Mouse (Mus musculus) megakaryocyte-erythroid progenitor cell, adult 5-6 weeks (primary cell): ENCODE measurements around the gene Cldn15. TPM values are rescaled to one million over a fixed set of nuclear protein-coding genes. Genes with fewer than 3 reads are reported as not detected.
A peak's percentile ranks its signal among the peaks of the same experiment; 100 is the strongest.
"Not testable (repeated sequence)": the region's sequence is repeated elsewhere in the genome, so short reads cannot be mapped to it uniquely, and the experiment has no call there.

Source experiments
- ATAC-seq: replicated peaks from 2 replicates; pipeline ENCODE4 v1.8.0; 2016; ENCODE audit warnings: mild to moderate bottlenecking, inconsistent platforms; ENCODE audit not compliant: severe bottlenecking, poor library complexity, low FRiP score, low TSS enrichment
- total RNA-seq, 2 experiments: library from RNA; stranded (forward) in 1 of 2; stranded (reverse) in 1 of 2; fragments of 200-1000, 215-1000 nt in 1 of 2; fragments of >200 nt in 1 of 2; fragmentation: Nextera tagmentation in 1 of 2; gene quantifications; 2 replicates each; pipeline ENCODE4 v1.2.3; 2014 to 2017

Cldn15 gene
- total RNA-seq (2014; fragmentation: Nextera tagmentation) (0.13 TPM in 1 of 2 replicates, not detected in the other), total RNA-seq (2017) (not detected in 2 replicates)

DNA sequence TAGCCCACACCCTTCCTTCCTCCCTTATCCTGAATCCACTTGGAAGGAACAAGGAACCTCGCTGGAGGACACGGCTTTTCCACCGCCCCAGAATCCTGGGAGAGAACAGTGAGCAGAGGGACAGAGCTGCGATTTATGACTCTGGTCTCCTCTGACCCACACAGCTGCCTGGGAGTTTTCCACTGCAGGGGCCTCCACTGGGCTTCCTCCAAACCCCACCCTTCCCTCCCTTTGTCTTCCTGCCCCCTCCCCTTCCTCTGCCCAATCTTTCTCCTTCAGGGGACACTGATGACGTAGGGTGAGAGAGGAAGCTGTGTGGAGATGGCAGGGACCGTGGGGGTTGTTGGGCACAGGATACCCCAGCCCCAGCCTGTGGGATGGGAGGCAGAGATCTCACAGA lies at the start of gene Cldn15:
Cldn15 (plus strand) TSS at position 286 of the 400 bp plus-strand sequence.
- no peak for ATAC-seq

GRCm38 (mm10) chr5:136917613-136918242 lies 48.7 kb upstream of the Cldn15 start:
- ATAC-seq: no peak

- ATAC-seq: peak; percentile 96
Observed at GRCm38 (mm10) chr5:136918655-136919472, 47.6 kb upstream of the Cldn15 start.

DNA sequence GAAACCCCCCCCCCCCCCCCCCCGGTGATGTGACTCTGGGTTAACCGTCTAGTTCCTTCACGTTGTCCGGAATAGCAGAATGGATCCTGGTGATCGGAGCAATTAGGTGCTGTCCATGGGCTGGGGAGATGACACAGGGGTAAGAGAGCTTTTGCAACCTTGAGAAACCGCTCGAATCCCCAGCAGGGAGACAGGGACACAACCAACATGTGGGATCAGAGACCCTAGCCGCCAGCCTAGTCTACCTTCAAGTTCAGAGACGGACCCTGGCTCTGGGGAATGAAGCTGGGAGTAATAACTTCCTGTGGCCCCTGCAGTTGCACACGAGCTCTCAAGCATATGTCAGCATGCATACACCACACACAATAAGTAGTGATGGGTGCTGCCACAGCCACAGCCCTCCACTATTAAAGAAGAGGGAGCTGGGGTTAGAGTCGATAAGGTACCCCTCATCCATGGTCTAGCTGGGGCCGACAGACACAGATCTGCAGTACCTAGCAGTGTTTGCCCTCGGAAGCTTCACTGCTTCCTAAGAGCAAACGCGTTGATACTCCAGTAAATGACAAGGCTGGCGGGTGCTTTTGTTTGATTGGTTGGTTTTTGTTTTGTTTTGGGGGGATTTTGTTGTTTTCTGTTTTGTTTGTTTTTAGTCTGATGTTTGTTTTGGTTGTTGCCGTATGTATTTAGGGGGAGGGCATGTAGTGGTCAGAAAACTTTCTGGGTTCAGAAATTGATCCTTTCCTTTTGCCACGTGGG lies 46.7 kb upstream of the Cldn15 start:
- 0 out of 2 replicates have a peak, but pooled peaks have one; percentile 41 for ATAC-seq

DNA sequence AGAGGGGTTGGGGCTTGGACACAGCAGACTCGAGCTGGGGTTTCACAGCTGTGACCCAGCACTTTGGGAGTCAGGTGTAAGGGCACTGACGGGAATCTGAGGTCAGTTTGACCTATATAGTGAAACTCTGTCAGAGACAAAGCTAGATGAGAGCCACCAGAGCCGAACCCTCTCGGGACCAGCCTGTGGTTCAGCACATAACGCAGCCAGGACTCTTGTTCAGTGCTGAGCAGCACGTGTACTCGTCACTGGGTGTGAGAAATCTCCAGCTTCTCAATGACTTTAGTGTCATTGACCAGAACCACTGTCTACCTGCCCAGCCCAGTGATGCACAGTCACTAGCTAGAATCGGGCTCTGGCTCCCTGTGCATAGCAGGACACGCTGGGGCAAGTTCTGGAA lies 43.6 kb upstream of the Cldn15 start:
- no peak for ATAC-seq

DNA sequence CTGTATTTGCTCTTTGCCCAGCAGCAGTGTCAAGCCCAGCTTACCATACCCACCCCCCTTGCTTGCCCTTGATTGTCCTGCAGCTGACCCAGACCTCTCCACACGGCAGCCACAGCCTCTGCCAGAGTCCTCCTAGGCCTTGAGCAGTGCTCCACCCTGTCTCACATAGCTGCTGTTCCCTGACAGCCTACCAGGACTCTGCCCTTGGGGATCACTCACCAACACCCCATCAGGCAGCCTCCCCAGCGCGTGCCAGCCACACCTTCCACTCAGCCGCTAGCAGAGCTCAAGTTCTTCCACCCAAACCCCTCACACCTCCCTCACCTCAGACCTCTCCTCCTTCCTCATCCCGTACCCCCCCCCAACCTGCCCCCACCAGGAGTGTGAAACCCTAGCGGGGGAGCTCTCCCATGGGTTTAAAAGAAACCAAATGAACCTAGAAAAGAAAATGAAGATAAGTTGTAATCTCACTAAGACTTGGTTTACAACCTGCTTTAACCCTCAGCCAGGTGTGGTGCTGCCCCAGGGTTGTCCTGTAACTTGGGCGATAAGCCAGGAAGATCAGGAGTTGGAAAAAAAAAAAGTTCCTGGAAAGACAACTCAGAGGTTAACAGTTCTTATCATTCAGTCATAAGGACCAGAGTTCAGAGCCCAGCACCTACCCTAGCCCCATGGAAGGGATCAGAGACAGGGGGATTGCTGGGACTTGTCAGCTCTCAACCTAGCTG lies 42.5 kb upstream of the Cldn15 start:
- no peak for ATAC-seq

- peak; percentile 85 for ATAC-seq
Observed at GRCm38 (mm10) chr5:136929073-136929472, 37.3 kb upstream of the Cldn15 start.

- ATAC-seq: no peak
Observed at GRCm38 (mm10) chr5:136931896-136932295, 34.5 kb upstream of the Cldn15 start.

GRCm38 (mm10) chr5:136932956-136933355 lies 33.5 kb upstream of the Cldn15 start:
- no peak for ATAC-seq

GRCm38 (mm10) chr5:136933930-136934329 lies 32.5 kb upstream of the Cldn15 start:
- ATAC-seq: no peak

DNA sequence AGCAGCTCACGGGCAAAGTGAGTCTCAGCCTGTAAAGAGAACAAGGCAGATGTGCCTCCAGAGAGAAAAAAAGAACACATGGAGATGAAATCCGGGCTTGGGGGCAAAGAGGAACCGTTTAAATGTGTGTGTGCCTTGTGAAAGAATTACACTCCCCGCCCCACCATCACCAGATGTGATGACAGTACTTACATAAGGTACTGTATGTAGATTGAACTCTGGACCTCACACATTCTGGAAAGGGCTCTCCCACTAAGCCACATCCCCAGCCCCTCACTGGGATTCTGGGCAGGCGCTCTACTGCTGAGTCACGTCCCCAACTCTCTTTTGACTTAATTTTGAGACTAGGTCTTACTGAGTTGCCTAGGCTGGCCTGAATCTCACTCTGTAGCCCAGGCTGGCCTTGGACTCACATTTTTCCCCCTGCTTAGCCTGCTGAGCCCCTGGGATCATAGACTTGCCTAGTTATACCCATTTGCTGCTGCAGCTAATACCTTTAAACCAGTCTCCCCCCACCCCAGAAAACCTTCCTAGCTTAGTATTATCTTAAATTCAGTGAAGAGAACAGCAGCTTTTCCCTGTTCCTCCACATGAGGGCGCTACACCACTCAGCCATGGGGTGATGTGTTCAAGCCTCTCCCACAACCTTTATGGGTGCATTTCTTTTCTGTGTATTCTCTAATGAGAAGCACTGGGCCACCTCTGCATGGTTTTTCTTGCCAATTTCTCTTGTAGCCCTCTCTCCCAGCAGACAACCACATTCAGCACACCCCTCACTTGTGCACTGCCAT lies 30.3 kb upstream of the Cldn15 start:
- ATAC-seq: no peak

- no peak for ATAC-seq
Observed at GRCm38 (mm10) chr5:136936750-136937149, 29.7 kb upstream of the Cldn15 start.

GRCm38 (mm10) chr5:136937621-136938020 lies 28.8 kb upstream of the Cldn15 start:
- ATAC-seq: no peak

- no peak for ATAC-seq
Observed at GRCm38 (mm10) chr5:136939284-136939683, 27.1 kb upstream of the Cldn15 start.

GRCm38 (mm10) chr5:136940029-136940428 lies 26.4 kb upstream of the Cldn15 start:
- not testable (repeated sequence) for ATAC-seq

DNA sequence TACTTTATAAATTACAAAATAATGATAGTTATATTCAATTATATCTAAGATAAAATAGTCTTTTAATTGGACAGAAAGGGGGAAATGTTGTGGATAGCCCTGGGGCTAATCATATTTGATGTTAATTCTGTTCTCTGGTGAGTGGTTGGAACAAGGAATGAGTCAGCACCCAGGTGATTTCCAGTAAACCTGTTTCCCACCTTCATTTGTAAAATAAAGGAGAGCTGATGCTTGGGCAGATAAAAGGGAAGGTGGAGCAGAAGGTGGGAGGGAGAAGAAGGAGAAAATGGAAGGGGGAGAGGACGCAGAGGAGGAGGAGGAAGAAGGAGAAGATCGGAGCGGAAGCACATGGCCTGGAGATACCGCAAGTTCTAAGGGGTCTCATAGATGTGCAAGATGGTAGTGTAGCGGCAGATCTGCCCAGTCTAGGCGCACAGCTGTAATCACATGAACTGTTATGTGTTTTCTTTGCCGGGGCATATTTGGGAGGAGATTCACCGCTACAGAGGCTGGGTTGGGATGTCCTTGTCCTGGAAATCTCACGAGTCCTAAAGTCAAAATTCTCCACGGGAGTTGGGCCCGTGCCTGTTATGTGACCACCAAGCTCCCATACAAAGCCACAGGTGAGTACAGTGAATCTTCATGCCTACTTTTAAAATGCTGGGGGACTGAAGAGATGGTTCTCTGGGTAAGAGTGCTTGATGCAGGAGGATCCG lies 25.4 kb upstream of the Cldn15 start:
- ATAC-seq: no peak

DNA sequence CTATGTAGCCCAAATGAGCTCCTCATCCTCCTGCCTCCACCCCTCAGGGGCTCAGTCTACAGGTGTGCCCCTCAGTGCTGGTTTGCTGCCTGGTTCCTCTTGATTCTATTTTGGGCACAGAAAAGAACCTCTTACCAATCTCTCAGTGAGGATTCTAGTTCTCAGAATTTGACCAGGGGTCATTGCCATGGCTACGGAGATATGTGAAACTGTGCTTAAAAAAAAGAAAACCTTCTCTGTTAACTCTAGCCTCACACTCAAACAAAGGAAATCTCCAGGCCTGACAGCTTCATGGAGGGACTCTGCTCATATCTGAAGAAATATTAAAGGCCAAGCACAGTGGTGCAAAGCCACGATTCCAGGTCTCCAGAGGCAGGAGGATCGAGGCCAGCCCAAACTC lies 23.6 kb upstream of the Cldn15 start:
- no peak for ATAC-seq

DNA sequence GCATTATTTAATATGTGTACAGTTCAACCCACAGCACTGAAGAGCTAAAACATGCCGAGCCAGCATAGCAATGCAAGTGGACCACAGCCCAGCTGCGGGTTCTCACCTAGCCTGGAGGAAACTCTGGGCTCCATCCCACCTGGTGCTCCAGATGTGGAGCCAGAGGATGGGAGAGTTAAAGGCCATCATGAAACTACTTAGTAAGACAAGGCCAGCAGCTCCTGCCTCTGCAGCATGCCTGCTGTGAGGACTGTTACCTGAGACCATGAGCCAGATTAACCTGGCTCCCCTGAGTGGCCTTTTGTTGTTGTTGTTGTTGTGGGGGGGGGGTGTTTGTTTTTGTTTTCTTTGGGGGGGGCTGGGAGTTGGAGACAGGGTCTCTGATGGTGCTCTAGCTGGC lies 23.0 kb upstream of the Cldn15 start:
- ATAC-seq: no peak
